Mouse (Mus musculus): ENCODE data around the gene Olfr1065. TPM values are rescaled to one million over a fixed set of nuclear protein-coding genes. Genes with fewer than 3 reads are reported as not detected.
"Not testable (repeated sequence)": the region's sequence is repeated elsewhere in the genome, so short reads cannot be mapped to it uniquely, and the experiment has no call there.

The Olfr1065 gene
- polyA plus RNA-seq (2015; fragmentation: Nextera tagmentation; extraction: Ambion mirVana) = not detected in 2 replicates

- H3K4me2 ChIP-seq; H3K36me3 ChIP-seq; ATAC-seq (ENCODE audit: low FRiP score); H3K9ac ChIP-seq (replicated peaks); H3K4me1 ChIP-seq; H3K27ac ChIP-seq (replicated peaks); H3K4me3 ChIP-seq (replicated peaks); H3K9me3 ChIP-seq (replicated peaks); H3K27me3 ChIP-seq (replicated peaks): not testable (repeated sequence)
- 64% methylated on average over 1 of the region's 1 CpGs for WGBS
Observed at GRCm38 (mm10) chr2:86450491-86450890, at the start of gene Olfr1065. Olfr1065 (minus strand) TSS chr2:86450591.

DNA sequence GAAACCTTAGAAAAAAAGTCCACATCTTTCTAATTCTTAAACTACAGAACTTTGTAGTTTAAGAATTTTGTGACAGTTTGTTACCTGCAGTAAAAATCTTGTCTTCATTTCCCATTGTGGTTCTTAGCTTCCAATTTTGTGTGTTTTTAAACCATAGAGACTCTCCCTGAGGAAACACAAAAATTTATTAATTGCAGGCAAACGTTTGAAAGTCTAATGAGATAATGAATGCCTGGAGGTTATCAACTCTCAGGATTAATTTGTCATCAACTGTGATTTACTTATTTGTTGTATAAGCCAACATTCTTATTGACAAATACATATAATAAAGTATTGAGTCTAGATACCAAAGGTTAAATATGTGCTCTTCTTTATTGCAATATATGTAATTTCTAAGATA is 36.9 kb upstream of the Olfr1065 start, which contains the start of gene Olfr228:
TSS of gene Olfr228 (minus strand) at position 101 of the 400 bp plus-strand sequence.
- H3K4me1 ChIP-seq = no peaks in the 10 kb centered on the region

GRCm38 (mm10) chr2:86464442-86465109 is 14.2 kb upstream of the Olfr1065 start:
- H3K4me3 ChIP-seq (replicated peaks) = no peak overlapping the region
- H3K4me2 ChIP-seq = no peak overlapping the region
- no peak overlapping the region for H3K9ac ChIP-seq (replicated peaks)
- no peaks in the 10 kb centered on the region for H3K9me3 ChIP-seq (replicated peaks)
- 44% methylated on average over 10 of the region's 10 CpGs for WGBS
- no peaks in the 10 kb centered on the region for H3K36me3 ChIP-seq
- H3K4me1 ChIP-seq = no peaks in the 10 kb centered on the region
- H3K27ac ChIP-seq (replicated peaks) = no peak overlapping the region
- no peaks in the 10 kb centered on the region for H3K27me3 ChIP-seq (replicated peaks)
- no peak for ATAC-seq (ENCODE audit: low FRiP score)

More for the DNA sequence above, 36.9 kb upstream of the Olfr1065 start, which contains the start of gene Olfr228:
- no peak for ATAC-seq (ENCODE audit: low FRiP score)
- Histone ChIP-seq H3K9me3 (replicated peaks) (no peaks in the 10 kb centered on the region), H3K27ac (replicated peaks) (no peak within 1 kb of the TSS), H3K4me3 (replicated peaks) (no peak within 1 kb of the TSS), H3K9ac (replicated peaks) (no peak within 1 kb of the TSS), H3K4me2 (no peak within 1 kb of the TSS), H3K27me3 (replicated peaks) (no peaks in the 10 kb centered on the region), H3K36me3 (no peaks in the 10 kb centered on the region)
- WGBS = 24% methylated on average over 1 of the region's 1 CpGs

DNA sequence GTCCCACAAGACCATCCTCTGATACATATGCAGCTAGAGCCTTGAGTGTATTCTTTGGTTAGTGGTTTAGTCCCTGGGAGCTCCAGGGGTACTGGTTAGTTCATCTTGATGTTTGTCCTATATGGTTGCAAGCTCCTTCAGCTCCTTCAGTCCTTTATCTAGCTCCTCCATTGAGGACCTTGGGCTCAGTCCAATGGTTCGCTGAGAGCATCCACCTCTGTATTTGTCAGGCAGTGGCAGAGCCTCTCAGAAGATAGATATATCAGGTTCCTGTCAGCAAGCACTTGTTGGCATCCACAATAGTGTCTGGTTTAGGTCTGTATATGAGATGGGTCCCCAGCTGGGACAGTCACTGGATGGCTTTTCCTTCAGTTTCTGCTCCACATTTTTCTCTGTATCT is 10.0 kb upstream of the Olfr1065 start:
- Histone ChIP-seq H3K4me1 (no peaks in the 10 kb centered on the region), H3K4me2 (no peak overlapping the region), H3K27me3 (replicated peaks) (no peaks in the 10 kb centered on the region), H3K9ac (replicated peaks) (no peak overlapping the region), H3K4me3 (replicated peaks) (no peak overlapping the region), H3K36me3 (no peaks in the 10 kb centered on the region), H3K27ac (replicated peaks) (no peak overlapping the region), H3K9me3 (replicated peaks) (no peaks in the 10 kb centered on the region)
- WGBS = 68% methylated on average over 1 of the region's 1 CpGs
- no peak for ATAC-seq (ENCODE audit: low FRiP score)

DNA sequence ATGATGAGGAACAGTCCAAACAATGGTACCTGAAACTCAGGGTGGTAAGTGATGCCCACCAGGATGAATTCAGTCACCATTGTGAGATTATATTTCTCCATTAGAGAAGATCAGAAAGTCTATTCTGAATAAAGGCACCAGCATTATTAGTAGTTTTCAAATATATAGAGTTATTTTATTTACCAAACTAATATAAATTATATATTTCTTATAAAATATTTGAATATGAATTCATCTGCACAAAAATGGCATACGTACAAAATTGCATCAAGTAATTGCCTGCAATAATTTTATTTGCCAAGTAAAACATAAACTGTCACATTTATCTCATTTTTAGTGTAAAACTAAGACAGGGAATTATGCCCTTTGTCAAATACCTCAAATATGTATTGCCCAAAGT is 5.8 kb upstream of the Olfr1065 start, which contains the start of gene Olfr1066:
TSS of gene Olfr1066 (minus strand) at position 101 of the 400 bp plus-strand sequence.
- H3K9ac ChIP-seq (replicated peaks) = no peak within 1 kb of the TSS
- 90% methylated on average over 1 of the region's 1 CpGs for WGBS
- H3K27ac ChIP-seq (replicated peaks) = no peak within 1 kb of the TSS
- no peak within 1 kb of the TSS for H3K4me3 ChIP-seq (replicated peaks)
- no peak for ATAC-seq (ENCODE audit: low FRiP score)
- no peaks in the 10 kb centered on the region for H3K4me1 ChIP-seq
- H3K27me3 ChIP-seq (replicated peaks) = no peaks in the 10 kb centered on the region
- H3K9me3 ChIP-seq (replicated peaks) = no peaks in the 10 kb centered on the region
- no peak within 1 kb of the TSS for H3K4me2 ChIP-seq
- H3K36me3 ChIP-seq = no peaks in the 10 kb centered on the region

- not testable (repeated sequence) for H3K36me3 ChIP-seq; H3K27me3 ChIP-seq (replicated peaks); H3K9me3 ChIP-seq (replicated peaks); H3K4me1 ChIP-seq; H3K9ac ChIP-seq (replicated peaks); H3K27ac ChIP-seq (replicated peaks); H3K4me2 ChIP-seq; H3K4me3 ChIP-seq (replicated peaks); ATAC-seq (ENCODE audit: low FRiP score)
- 56% methylated on average over 1 of the region's 1 CpGs for WGBS
Observed at GRCm38 (mm10) chr2:86442101-86442500, 8.3 kb downstream of the Olfr1065 start.

- not testable (repeated sequence) for H3K9me3 ChIP-seq (replicated peaks); H3K4me1 ChIP-seq; H3K4me3 ChIP-seq (replicated peaks); ATAC-seq (ENCODE audit: low FRiP score); H3K27me3 ChIP-seq (replicated peaks); H3K4me2 ChIP-seq; H3K9ac ChIP-seq (replicated peaks); H3K27ac ChIP-seq (replicated peaks); H3K36me3 ChIP-seq
- 93% methylated on average over 8 of the region's 8 CpGs for WGBS
Observed at GRCm38 (mm10) chr2:86428511-86428910, 21.9 kb downstream of the Olfr1065 start.

DNA sequence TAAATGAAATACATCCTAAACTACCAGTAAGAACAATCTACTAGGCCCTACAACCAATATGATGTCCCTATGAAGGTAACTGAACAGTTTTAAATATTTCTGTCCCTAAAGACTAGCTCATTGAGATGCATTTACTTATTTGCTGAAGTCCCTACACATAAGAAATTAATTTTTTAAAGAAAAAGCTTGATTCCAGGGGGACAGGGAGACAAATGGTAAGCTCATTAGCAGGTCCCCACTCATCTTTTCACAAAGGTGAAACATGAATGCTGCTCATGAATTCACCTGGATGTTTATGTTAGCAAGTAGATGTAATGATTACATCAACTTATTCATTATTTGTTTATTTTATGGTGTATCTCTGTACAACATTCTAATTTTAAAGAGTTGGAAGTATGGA is 23.7 kb downstream of the Olfr1065 start, which contains the start of gene Olfr1062:
TSS of gene Olfr1062 (minus strand) at position 101 of the 400 bp plus-strand sequence.
- not testable (repeated sequence) for H3K27me3 ChIP-seq (replicated peaks); H3K9ac ChIP-seq (replicated peaks); H3K4me2 ChIP-seq; H3K9me3 ChIP-seq (replicated peaks); H3K4me3 ChIP-seq (replicated peaks); H3K27ac ChIP-seq (replicated peaks); ATAC-seq (ENCODE audit: low FRiP score); H3K36me3 ChIP-seq; H3K4me1 ChIP-seq

- no peak within 1 kb of the TSS for H3K27ac ChIP-seq (replicated peaks)
- no peaks in the 10 kb centered on the region for H3K27me3 ChIP-seq (replicated peaks)
- H3K4me3 ChIP-seq (replicated peaks) = no peak within 1 kb of the TSS
- H3K36me3 ChIP-seq = no peaks in the 10 kb centered on the region
- WGBS = 85% methylated on average over 1 of the region's 1 CpGs
- H3K4me1 ChIP-seq = no peaks in the 10 kb centered on the region
- no peak for ATAC-seq (ENCODE audit: low FRiP score)
- H3K9ac ChIP-seq (replicated peaks) = no peak within 1 kb of the TSS
- H3K9me3 ChIP-seq (replicated peaks) = no peaks in the 10 kb centered on the region
- no peak within 1 kb of the TSS for H3K4me2 ChIP-seq
Observed at GRCm38 (mm10) chr2:86413950-86414349, 36.4 kb downstream of the Olfr1065 start, which contains the start of gene Olfr1061. Olfr1061 (minus strand) TSS chr2:86414050.

DNA sequence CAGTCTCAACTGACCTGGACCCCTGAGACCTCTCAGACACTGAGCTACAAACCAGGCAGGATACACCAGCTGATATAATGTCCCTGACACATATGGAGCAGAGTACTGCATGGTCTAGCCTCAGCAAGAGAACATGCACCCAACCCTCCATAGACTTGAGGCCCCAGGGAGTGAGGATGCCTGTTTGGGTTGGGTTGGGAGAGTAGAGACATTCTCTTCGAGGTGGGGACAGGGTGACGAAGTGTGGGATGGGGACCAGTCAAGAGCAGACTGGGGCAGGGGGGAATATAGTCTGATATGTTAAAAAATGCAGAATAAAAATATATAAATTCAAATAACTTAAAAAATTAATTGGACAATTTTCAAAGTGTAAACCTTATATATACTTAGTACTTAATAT is 55.3 kb downstream of the Olfr1065 start:
- H3K36me3 ChIP-seq = no peaks in the 10 kb centered on the region
- H3K4me1 ChIP-seq = no peaks in the 10 kb centered on the region
- H3K9me3 ChIP-seq (replicated peaks) = no peaks in the 10 kb centered on the region
- H3K4me2 ChIP-seq = no peak overlapping the region
- no peaks in the 10 kb centered on the region for H3K27me3 ChIP-seq (replicated peaks)
- ATAC-seq (ENCODE audit: low FRiP score) = no peak
- H3K27ac ChIP-seq (replicated peaks) = no peak overlapping the region
- 92% methylated on average over 2 of the region's 2 CpGs for WGBS
- no peak overlapping the region for H3K9ac ChIP-seq (replicated peaks)
- H3K4me3 ChIP-seq (replicated peaks) = no peak overlapping the region

Data from neural tube, embryonic 15.5 days (tissue).